In the genomic region with DNA sequence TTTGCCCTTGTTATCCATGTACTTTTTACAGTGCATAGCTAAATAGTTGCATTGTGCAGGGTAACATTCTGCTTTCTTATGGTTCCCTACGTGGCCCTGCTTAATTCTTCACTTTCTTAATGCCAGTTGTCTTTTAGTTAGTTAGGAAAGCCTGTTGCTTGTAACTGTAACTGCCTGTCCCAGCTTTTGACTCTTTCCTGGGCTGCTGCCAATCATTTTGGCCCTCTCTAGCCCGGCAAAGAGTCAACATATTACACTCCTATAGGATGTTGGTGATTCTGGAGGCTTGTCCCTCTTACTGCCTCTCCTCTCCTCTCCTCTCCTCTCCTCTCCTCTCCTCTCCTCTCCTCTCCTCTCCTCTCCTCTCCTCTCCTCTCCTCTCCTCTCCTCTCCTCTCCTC, we compare ENCODE assay signal across 19 mouse cellular contexts. TPM values are rescaled to one million over a fixed set of nuclear protein-coding genes. Genes with fewer than 3 reads are reported as not detected.
DNase-seq lines count a peak whose midpoint lies in the region; ATAC-seq lines count a peak whose summit lies in the region.
"Had no signal": no experiment of that assay in that cellular context is flagged by ENCODE, and none has a peak within 500 bp of the region (broad histone marks: within the 10 kb centered on the region; RNA-seq: fewer than 3 reads in every experiment).

No protein-coding gene starts in this region.

- H3K4me2 ChIP-seq in heart, embryonic 12.5 days, result no peak overlapping the region
- H3K4me2 ChIP-seq: limb, embryonic 13.5 days; midbrain, embryonic 13.5 days; neural tube, embryonic 13.5 days had no signal

- H3K4me1 ChIP-seq in heart, embryonic 10.5 days, result peaks cover 4% of the 10 kb centered on the region; the same call in 1 of the 2 replicates
- H3K4me1 ChIP-seq in heart, embryonic 12.5 days (replicated peaks), result peaks cover 9% of the 10 kb centered on the region

- H3K36me3 ChIP-seq in heart, embryonic 10.5 days, result no peaks in the 10 kb centered on the region
- peaks cover 10% of the 10 kb centered on the region; the same call in 1 of the 2 replicates for H3K36me3 ChIP-seq in heart, embryonic 12.5 days
- H3K36me3 ChIP-seq: limb, embryonic 13.5 days; midbrain, embryonic 13.5 days; neural tube, embryonic 13.5 days had no signal

- DNase-seq in cerebellum, adult 18-20 months, result peak; percentile 46 to 51
- no peak for DNase-seq in cerebellum, adult 11-12 months
- no peak for DNase-seq in heart, embryonic 10.5 days (ENCODE audit: low spot score)
- DNase-seq in heart, adult 8-10 months (ENCODE audit: low spot score), result no peak
- DNase-seq in heart, postnatal 4 days, result peak; percentile 61
- DNase-seq in urinary bladder, adult 2 months (ENCODE audit: low spot score), result no peak
- DNase-seq in gastrocnemius, postnatal 25 days, result no peak
- DNase-seq: gastrocnemius, postnatal 36 days; kidney, adult 18-20 months; thymus, postnatal 25 days had no signal

- ATAC-seq in heart, embryonic 12.5 days (ENCODE audit: insufficient number of reproducible peaks, low FRiP score), result no peak
- ATAC-seq: forebrain, embryonic 16.5 days; midbrain, embryonic 13.5 days had no signal

- 49% methylated on average over 2 of the region's 2 CpGs for WGBS in heart, embryonic 10.5 days
- WGBS in heart, embryonic 12.5 days, result 31% methylated on average over 2 of the region's 2 CpGs

- H3K27ac ChIP-seq in heart, embryonic 10.5 days, result peak overlapping the region; percentile 36; the same call in 1 of the 2 replicates
- H3K27ac ChIP-seq in heart, embryonic 12.5 days (ENCODE audit: poor library complexity, severe bottlenecking), result peak overlapping the region; percentile 74
- H3K27ac ChIP-seq: kidney, postnatal 0 days; limb, embryonic 13.5 days; liver, embryonic 14.5 days; midbrain, embryonic 13.5 days; neural tube, embryonic 13.5 days had no signal

- H3K9ac ChIP-seq in heart, embryonic 12.5 days, result no peak overlapping the region
- H3K9ac ChIP-seq: limb, embryonic 13.5 days; liver, embryonic 14.5 days; midbrain, embryonic 13.5 days; neural tube, embryonic 13.5 days had no signal

- no peaks in the 10 kb centered on the region for H3K9me3 ChIP-seq in heart, embryonic 10.5 days
- H3K9me3 ChIP-seq in heart, embryonic 12.5 days (replicated peaks), result no peaks in the 10 kb centered on the region
- H3K9me3 ChIP-seq: limb, embryonic 13.5 days; midbrain, embryonic 13.5 days; neural tube, embryonic 13.5 days had no signal

- H3K27me3 ChIP-seq in heart, embryonic 10.5 days (ENCODE audit: insufficient read depth, poor library complexity, severe bottlenecking), result no peaks in the 10 kb centered on the region
- no peaks in the 10 kb centered on the region for H3K27me3 ChIP-seq in heart, embryonic 12.5 days (replicated peaks)
- H3K27me3 ChIP-seq: CH12.LX; limb, embryonic 13.5 days; midbrain, embryonic 13.5 days; neural tube, embryonic 13.5 days had no signal

- H3K4me3 ChIP-seq in heart, embryonic 10.5 days, result no peak overlapping the region
- H3K4me3 ChIP-seq in heart, embryonic 12.5 days, result no peak overlapping the region
- H3K4me3 ChIP-seq: limb, embryonic 13.5 days; midbrain, embryonic 13.5 days; neural tube, embryonic 13.5 days had no signal

RNA-seq across cellular contexts. Expression of gene Gpr22, which starts 7.6 kb away (rescaled TPM):
- polyA plus RNA-seq in heart, embryonic 10.5 days (2016; fragmentation: Nextera tagmentation; extraction: Ambion mirVana), result 4.9 and 15.2 TPM in 2 replicates
- 10 to 100 TPM; 20.5 to 30.8 (median 28.3) TPM for total RNA-seq in heart, adult 8-10 months (2022)
- 14.2 and 17.5 TPM in 2 replicates for polyA plus RNA-seq in heart, embryonic 12.5 days (2016; fragmentation: Nextera tagmentation; extraction: Ambion mirVana)
- total RNA-seq in heart, postnatal 4 days (2021), result 10 to 100 TPM; 20.9 to 22.4 TPM
- 0.03 and 0.07 TPM in 2 replicates for polyA plus RNA-seq in urinary bladder, adult 2 months (2012; rRNA removed)
- total RNA-seq in gastrocnemius, postnatal 25 days (2021), result not detected
- total RNA-seq: CH12.LX; gastrocnemius, postnatal 36 days; MEL had no signal

RNA-seq across cellular contexts. Expression of gene Cog5, which starts 51.5 kb away (rescaled TPM):
- 26.1 and 31.0 TPM in 2 replicates for polyA plus RNA-seq in heart, embryonic 10.5 days (2016; fragmentation: Nextera tagmentation; extraction: Ambion mirVana)
- total RNA-seq in heart, adult 8-10 months (2022), result 10 to 100 TPM; 56.3 to 63.2 (median 59.0) TPM
- polyA plus RNA-seq in heart, embryonic 12.5 days (2016; fragmentation: Nextera tagmentation; extraction: Ambion mirVana), result 33.5 and 34.2 TPM in 2 replicates
- total RNA-seq in heart, postnatal 4 days (2021), result 10 to 100 TPM; 56.9 to 60.5 TPM
- polyA plus RNA-seq in urinary bladder, adult 2 months (2012; rRNA removed), result 29.6 and 30.7 TPM in 2 replicates
- total RNA-seq in gastrocnemius, postnatal 25 days (2021), result 10 to 100 TPM; 19.4 to 21.2 TPM

RNA-seq across cellular contexts. Expression of gene Dus4l, which starts 51.5 kb away (rescaled TPM):
- 7.4 and 11.4 TPM in 2 replicates for polyA plus RNA-seq in heart, embryonic 10.5 days (2016; fragmentation: Nextera tagmentation; extraction: Ambion mirVana)
- total RNA-seq in heart, adult 8-10 months (2022), result 1 to 10 TPM; 5.2 to 9.2 (median 7.0) TPM
- 7.2 and 7.9 TPM in 2 replicates for polyA plus RNA-seq in heart, embryonic 12.5 days (2016; fragmentation: Nextera tagmentation; extraction: Ambion mirVana)
- 1 to 10 TPM; 8.9 to 9.1 TPM for total RNA-seq in heart, postnatal 4 days (2021)
- 6.9 and 7.1 TPM in 2 replicates for polyA plus RNA-seq in urinary bladder, adult 2 months (2012; rRNA removed)
- 1 to 10 TPM; 3.7 to 5.8 TPM for total RNA-seq in gastrocnemius, postnatal 25 days (2021)

Comparison
In these comparisons a context has a peak if more than half of its experiments do, and no peak if none do; other contexts are left out.
1. DNase-seq: peak in cerebellum, adult 18-20 months (2 of 2) and heart, postnatal 4 days (single experiment); none in cerebellum, adult 11-12 months (single experiment), heart, embryonic 10.5 days (single experiment), heart, adult 8-10 months (single experiment), urinary bladder, adult 2 months (single experiment) and gastrocnemius, postnatal 25 days (single experiment).
2. RNA of gene Gpr22, which starts 7.6 kb away (total RNA-seq): 20.5 to 30.8 TPM in heart, adult 8-10 months and 20.9 to 22.4 TPM in heart, postnatal 4 days; not detected in gastrocnemius, postnatal 25 days; every median in the first group is over 10 times any median in the second.